Mouse (Mus musculus): ENCODE measurements around the gene Alox5ap.

The Alox5ap gene

GRCm38 (mm10) chr5:149314514-149315081 is 50.0 kb downstream of the Alox5ap start:
- no peak for DNase-seq (ENCODE audit: low spot score in 2 of 2)

- DNase-seq (ENCODE audit: low spot score in 2 of 2), result no peak
These were observed 52.4 kb downstream of the Alox5ap start for GRCm38 (mm10) chr5:149316926-149317325.

GRCm38 (mm10) chr5:149319874-149320323 is 55.3 kb downstream of the Alox5ap start:
- DNase-seq (ENCODE audit: low spot score in 2 of 2), result no peak

GRCm38 (mm10) chr5:149320534-149321482 is 56.2 kb downstream of the Alox5ap start:
- peak in 1 of 2 experiments; percentile 29 for DNase-seq (ENCODE audit: low spot score in 2 of 2)

GRCm38 (mm10) chr5:149321909-149322841 is 57.6 kb downstream of the Alox5ap start:
- no peak for DNase-seq (ENCODE audit: low spot score in 2 of 2)

- no peak for DNase-seq (ENCODE audit: low spot score in 2 of 2)
These were observed 58.5 kb downstream of the Alox5ap start for GRCm38 (mm10) chr5:149322938-149323553.

- DNase-seq (ENCODE audit: low spot score in 2 of 2), result no peak
These were observed 60.2 kb downstream of the Alox5ap start for GRCm38 (mm10) chr5:149324739-149325138.

- peak; percentile 28 to 52 for DNase-seq (ENCODE audit: low spot score in 2 of 2)
These were observed 64.7 kb downstream of the Alox5ap start for GRCm38 (mm10) chr5:149329098-149329887.

GRCm38 (mm10) chr5:149330601-149331000 is 66.0 kb downstream of the Alox5ap start:
- no peak for DNase-seq (ENCODE audit: low spot score in 2 of 2)

- no peak for DNase-seq (ENCODE audit: low spot score in 2 of 2)
These were observed 67.0 kb downstream of the Alox5ap start for GRCm38 (mm10) chr5:149331407-149332143.

- DNase-seq (ENCODE audit: low spot score in 2 of 2), result no peak
These were observed 68.2 kb downstream of the Alox5ap start for GRCm38 (mm10) chr5:149332787-149333186.

- DNase-seq (ENCODE audit: low spot score in 2 of 2), result no peak
These were observed 69.6 kb downstream of the Alox5ap start for GRCm38 (mm10) chr5:149333941-149334698.

- DNase-seq (ENCODE audit: low spot score in 2 of 2), result no peak
These were observed 70.4 kb downstream of the Alox5ap start for GRCm38 (mm10) chr5:149335009-149335408.

GRCm38 (mm10) chr5:149335563-149336238 is 71.1 kb downstream of the Alox5ap start:
- DNase-seq (ENCODE audit: low spot score in 2 of 2), result peak; percentile 74 to 75

- no peak for DNase-seq (ENCODE audit: low spot score in 2 of 2)
These were observed 72.6 kb downstream of the Alox5ap start for GRCm38 (mm10) chr5:149337148-149337547.

Data from urinary bladder, adult 18-20 months (tissue).